Mouse (Mus musculus) frontal cortex, postnatal 25 days (tissue): Measurements from ENCODE around the gene Odf2l.

Experiments
- DNase-seq, 2 experiments: peaks; one replicate each; pipeline ENCODE4 v3.0.0; 2022; ENCODE audit warnings: low spot score in 2 of 2

The Odf2l gene

DNA sequence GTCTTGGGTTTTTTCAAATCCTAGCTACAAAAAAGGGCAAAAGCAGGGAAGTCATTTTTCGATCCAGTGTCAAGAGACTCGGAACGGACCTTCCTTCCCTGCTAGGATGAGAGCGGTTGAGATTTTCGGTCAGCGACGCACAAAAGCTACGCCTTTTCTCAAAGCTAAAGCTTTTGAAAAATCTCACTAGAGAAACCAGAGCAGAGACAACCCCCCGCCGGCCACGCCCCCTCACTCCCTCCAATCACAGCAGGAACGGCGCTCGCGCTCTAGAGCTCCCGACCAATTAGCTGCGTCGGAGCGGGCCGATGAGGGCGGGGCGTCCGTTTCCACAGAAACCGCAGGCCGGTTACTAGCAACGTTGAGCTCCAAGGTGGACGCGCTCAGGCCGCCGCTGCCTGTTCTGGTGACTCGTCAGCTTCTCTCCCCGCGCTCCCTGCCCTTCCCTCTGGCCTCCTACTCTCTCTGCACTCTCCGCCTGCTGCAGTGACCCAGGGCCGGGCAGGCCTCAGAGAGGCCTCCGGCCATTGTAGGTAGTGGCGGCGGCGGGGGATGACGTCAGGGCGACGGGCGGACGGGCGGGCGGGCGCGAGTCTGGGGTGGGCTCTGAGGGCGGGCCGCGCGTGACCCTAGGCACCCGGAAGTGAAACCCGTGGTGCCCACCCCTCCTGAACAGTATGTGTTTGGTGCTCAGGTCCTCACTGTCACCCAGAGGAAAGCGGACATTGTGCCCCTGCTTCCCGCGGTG is at the start of gene Odf2l:
Odf2l (plus strand) TSS at position 335 of the 748 bp plus-strand sequence.
- peak; percentile 97 to 98 for DNase-seq

DNA sequence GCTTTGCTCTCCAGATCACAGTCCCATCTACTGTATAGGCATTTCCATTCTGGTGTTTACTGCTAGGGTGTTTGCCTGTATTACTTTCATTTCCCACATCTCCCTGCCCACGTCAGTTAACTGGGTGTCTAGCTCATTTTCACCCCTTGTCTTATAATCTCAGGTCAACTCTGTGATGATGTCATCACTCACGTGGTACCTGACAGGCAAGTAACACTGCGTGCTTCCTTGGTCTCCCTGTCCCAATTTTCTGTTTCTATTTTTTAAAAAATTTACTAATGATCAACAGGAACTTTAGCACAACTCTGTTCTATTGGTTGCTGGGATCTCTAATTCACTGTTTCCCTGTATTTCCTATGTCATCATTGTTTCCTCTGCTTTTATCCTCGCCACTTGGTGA is 49.4 kb upstream of the Odf2l start:
- no peak for DNase-seq

DNA sequence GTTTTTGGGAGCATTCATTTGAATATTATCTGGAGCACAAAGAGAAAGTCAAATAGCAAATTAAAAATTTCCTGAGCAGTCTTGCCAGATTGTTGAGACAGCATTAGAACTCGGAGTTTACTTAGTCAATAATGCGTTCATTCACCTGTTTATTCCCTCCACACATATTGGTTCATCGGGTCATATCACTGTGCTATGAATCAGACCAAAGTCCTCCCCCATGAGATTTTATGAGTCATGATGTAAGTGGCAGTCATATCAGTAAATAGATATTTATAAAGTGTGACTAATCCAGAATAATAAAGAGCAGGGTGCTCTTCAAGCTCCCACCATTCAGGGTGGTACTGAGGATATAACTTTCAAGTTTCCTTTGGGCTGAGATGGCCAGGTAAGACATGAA is 46.0 kb upstream of the Odf2l start:
- DNase-seq: no peak

DNA sequence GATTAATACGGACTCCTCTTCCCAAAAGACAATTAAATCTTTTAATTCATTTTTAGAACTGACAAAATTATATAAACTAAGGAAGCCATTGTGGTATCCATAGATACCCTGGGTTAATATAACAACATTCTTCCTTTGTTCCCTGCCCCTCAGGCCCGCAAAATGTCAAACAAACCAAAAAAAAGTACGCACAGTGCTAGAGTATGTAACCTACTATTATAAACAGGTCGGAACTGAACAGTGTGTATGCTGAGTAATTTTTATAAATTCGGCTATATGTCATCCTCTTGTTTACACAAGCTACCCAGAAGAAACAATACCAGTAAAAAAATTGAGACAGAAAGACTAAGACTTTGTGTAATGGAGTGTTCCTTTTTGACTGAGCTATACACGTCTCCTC is 40.0 kb upstream of the Odf2l start:
- no peak for DNase-seq

DNA sequence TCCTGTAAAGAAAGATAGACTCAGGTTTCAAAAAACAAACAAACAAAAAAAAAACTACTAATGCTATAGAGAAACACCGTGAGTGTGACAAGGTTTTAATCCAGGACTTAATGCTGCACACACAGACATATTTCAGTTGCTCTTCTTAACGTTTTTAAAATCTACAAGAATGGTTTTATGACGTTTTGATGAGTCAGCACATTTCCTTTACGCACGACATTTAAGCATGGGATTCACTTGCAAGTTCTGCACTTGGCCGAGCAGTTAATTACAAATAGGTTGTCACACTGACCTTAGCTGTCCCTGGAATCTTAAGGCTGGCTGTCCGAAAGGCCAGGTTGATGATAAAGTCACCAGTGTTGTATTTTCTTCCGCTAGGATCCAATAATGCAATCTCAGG is 37.5 kb upstream of the Odf2l start:
- DNase-seq: no peak

DNA sequence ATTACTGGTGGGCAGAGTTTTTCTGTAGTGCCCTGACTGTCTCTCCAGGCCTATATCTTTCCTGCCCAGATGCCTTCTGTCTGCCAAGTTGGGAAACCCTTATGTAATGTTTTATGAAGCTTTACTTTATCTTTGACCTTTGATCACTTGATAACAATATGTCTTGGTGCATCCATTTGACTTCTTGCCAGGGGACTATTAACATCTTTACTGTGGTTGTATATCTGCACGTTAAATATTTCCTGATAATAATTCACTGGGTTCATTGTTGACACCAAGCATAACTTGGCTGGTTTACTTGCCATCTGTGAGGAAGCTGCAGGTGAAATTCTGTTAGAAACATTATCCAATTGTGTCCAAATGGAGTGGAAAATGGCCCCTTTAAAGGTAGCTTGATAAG is 35.3 kb upstream of the Odf2l start:
- no peak for DNase-seq

DNA sequence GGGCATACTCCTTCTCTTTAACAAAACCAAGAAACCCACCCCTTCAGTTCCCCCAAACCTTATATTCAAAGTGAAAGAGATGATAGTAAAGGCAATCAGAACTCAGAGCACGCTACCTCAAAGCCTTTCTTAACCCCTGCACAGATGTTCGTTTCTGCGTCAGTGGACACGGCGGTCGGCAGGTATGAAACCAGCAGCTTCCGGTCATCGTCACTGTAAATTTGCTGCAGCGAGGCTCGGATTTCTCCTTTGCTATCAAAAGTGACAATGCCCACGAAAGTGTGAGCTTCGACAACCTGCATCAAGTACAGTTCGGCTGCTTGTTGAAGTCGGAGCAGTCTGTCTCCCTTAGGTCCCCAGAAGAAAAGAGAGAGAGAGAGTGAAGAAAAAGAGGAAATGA is 32.2 kb upstream of the Odf2l start:
- no peak for DNase-seq

DNA sequence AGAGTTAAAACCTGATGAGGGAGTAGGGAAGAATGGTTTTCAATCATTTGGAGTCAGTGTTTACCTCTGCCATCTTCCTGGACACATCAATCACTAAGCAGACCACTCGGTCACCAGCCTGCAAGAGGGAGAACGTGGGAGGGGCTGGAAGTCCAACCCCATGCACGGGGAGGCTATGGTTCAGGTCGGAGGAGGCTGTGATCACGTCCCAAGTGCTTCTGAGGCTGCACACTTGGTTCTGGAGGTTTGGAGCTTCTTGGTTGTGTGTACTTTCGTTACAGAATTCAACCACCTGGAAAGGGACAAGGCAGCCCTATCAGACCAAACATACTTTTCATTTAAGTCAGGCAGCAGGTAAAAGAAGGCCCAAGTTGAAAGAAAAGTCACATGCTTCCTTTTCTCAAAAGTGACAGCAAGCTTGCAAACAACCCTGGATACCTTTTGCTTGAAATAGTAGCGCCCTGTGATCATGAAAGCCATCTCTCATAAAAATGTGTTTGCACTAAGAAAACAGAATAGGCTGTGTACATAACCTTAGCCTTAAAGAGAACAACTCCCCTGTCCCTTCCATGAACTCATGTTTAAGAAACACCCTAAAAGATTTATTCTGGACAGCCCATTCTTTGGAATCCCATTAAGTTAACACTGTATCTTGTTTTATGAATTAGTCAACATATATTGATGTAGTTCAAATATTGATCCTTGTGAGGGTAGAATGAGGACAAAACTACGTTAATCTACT is 30.4 kb upstream of the Odf2l start:
- DNase-seq: no peak

DNA sequence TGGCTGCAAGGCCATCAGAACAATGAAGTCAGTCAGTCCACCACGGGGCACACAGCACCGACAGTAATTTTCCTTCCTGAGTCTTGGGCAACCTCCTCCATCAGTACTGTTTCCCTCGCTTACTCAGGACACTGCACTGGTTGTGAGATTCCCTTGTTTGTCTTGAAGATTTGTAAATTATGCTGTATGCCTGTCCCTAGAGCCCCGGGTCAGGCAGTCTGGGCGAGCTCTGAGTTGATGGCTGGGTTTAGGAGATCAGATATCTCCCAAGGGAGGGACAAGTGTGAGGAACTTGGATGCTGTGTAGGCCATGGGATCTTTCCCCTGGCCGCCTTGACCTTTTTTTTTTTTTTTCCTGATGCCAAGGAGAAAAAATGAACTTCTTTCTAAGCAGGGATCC is 19.1 kb upstream of the Odf2l start, which contains the start of gene Clca2:
Clca2 (minus strand) TSS at position 153 of the 400 bp plus-strand sequence.
- DNase-seq: no peak

DNA sequence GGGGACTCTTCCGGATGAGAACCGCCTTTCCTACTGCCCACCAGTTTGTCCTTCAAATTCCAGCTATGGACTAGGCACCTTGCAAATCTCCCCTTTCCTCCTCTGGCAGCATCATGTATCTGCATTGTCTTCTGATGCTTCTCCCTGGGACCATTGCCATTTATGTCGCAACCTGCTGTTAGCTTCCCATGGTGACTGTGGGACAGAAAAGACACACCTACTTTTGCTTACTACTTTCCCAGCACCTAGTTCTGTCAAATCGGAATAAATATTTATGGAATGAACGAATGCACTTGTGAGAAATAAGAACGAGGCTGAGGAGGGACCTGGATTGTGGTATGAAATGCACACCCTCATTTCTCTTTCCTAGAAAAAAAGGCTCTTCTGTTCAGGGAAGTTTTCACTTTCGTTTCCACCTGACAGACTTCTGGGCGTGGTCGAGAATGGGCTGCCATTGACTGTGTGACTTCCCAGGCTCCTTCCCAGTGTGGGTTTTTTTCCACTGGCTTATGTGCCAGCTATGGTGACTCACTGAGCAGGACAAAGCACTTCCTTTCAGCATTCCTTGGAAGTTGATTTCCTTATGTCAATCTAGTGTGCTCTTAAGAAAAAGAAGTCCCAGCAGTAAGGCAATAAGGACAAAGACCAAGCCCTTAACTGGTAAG is 16.4 kb upstream of the Odf2l start:
- no peak for DNase-seq

DNA sequence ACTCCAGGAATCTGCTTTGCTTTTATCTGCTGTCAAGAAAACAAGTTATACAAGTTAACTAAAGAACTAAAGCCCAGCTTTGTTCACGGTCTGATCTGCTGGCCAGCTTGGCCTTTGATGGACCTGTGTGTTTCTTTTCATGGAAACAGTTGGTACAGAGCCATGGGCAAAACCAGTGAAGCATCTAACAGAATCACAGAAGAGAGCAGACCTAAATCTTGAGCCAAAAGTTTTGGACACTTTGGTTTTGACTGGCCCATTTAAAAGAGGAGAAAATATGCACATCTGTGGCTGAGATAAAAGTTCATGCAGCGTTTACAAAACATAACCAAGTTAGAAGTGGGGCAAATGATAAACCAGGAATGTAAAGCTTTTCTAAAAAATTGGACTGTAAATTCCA is 15.1 kb upstream of the Odf2l start:
- DNase-seq: no peak

DNA sequence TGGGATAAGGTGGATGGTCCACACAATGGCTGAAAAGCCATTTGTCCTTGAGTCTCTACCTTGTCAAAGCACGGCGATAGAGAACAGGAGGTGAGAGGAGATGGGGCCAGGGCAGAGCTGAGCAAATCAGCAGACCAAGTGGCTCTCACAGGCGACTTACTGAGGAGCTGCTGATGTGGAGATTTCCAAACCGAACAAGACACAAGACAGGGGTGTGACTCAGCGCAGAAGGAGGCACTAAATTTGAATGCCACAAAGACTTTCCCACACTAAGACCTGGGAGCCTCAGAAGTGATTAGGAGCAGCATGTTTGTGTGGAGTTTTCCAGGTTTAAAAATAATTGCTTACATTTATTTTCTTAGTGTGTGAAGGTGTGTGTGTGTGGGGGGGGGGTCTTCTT is 14.6 kb upstream of the Odf2l start:
- no peak for DNase-seq

DNA sequence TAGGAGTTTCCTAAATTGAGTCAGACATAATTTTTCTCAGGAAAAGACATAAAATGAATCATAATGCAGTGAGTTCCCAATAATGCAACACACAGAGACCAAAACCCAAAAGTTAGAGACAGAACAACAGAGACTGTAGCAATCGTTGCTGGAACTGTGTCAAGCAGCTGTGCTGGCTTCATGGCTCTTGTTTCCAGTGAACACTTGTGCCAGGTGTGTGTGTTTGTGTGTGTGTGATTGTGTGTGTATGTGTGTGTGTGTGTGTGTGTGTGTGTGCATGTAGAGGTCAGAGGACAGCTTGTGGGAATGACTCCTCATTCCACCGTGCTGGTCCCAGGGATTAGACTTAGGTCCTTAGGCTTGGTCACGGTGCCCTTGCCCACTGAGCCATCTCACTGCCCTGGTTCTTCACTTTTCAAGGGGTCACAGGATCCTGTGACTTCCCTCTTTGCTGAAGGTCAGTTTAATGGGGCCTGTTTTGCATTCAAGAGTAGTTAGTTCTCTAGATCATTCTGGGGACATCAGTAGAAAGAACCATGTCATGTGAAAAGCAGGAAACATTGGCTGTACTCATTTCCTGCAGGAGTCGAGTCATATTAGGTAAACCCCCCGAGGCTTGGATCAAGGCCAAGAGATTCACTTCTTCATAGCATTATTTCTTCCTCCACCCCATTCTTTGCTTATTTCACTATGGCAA is 13.2 kb upstream of the Odf2l start:
- no peak for DNase-seq

DNA sequence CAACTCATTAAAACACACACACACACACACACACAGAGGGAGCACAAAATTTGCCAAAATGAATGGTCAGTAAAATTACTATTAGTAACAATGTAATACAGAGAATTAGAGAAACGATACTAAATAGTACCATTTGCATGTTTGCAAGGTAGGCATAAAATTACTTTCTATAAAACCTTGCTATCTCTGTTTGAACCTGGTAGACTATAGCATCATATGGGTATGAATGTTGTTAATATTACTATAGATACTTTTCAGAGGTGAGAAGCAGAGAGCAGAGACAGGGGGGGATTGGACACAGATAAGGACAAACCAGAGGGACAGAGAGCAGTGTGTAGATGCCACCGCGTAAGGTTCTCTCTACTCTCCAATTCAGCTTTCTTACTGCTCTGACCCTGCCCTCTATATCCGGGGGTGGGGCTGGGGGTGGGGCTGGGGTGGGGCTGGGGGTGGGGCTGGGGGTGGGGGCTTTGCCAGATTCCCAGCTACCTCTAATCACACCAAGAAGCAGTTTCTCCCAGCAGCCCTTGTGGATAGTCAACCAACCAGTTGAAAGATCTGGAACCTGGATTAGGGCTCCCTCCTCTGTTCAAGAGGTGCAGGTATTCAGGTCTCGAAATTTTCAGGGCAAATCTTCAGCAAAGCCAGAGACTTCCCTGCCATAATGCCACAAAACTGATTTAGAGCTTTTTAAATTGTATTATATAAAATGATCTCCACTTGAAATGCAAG is 12.4 kb upstream of the Odf2l start:
- DNase-seq: no peak

DNA sequence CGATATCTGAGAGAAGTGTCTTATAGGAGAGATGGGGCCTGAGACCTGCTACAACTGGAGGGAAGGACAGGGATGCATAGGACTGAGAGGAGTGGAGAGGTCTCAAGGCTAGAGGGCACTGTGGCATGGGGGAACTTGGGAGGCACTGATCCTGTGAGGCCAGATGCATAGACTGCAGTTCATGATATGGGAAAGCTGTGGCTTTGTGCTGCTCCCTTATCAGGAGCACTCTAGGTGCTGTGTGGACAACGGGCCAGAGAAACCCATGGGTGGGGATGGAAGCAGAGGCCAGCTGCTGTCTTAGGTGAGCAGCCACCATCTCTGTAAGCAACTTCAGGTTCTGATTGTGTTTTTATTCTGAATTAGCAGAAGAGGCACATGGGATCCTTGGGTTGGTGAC is 3.2 kb upstream of the Odf2l start:
- no peak for DNase-seq

DNA sequence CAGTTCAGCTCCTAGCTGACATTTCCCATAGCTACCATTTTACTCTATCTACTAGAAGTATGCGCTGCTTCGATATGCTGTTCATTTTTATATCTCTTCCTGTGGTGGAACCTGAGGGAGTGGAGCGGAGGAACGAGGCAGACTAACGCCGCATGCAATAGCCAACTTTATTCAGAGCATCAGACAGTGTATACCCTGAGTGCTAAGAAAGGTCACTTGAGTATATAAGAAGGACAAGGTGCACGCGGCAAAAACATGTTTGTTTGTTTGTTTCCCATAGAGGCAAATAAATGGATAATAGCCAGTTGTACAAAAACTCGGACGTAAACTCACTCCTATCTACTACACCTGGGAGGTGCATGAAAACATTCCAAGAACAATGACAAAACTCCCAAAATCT is 751 bp upstream of the Odf2l start:
- no peak for DNase-seq

DNA sequence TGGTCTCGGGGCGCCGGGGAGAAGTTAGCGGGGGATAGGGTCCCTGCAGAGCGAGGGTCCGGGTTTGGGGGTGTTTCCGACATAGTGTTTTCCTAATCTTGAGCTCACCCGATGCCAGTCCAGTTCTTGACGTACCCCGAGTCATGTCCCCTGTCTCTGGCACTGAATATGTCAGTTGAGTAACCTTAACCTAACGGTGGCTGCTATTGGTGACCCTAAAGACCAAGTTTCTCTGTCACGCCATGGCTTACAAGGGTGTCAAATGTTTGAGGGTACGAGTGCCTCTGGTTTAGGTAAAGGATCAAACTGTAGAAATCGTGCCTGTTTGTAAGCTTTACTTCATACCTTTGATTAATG is 592 bp downstream of the Odf2l start:
- no peak for DNase-seq

DNA sequence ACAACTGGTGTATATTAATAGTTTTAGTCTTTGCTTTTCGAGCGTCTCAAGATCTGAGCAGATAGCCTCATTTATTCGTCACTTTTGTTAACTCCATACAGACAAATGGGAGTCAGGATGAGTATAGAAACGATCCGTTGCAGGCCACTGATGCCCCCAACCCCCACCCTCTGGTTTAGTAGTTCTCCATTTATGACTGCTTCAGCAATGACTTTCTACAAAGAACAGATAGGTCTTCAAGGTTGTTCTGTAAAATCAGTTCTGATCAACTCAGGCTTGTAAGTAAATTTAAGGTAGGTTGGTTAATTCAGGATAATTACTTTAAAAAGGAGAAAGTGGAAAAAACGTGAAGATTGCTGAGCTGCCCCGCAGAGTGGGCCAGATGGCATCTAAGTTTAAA is 1.0 kb downstream of the Odf2l start:
- DNase-seq: no peak

DNA sequence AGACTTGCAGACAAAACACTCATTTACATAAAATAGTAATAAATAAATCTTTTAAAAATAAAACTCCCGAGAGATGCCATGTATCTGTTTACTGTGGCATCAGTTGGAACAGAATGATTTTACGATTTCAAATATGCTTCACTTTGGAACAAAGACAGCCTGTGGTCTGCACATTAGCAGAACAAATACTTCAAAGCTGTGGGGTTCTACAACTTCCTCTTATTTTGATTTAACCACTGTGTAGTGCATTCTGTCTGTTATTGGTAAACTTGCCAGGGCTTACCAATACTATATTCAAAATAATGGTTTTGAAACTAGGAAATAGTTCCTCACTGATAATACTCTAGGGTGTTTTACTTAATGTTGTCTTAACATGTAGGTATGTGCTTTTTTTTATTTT is 8.2 kb downstream of the Odf2l start:
- no peak for DNase-seq

DNA sequence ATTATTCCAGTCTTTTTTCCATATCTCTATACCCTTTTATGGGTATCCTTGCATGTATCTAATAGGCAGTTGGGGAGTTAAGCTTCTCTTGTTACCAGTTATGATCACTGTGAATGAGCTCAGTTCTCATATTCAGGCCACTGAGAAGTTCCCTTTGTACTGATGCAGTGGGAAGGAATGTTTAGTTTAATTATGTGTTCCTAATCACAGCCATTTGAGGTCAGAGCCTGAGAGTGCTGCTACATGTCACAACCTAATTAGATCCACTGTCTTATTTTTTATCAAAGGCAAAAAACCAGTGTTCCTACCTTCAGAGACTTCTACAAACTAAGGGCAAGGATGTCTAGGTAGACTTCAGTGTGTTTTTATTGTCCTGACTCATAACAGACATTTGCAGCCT is 11.0 kb downstream of the Odf2l start:
- DNase-seq: no peak

DNA sequence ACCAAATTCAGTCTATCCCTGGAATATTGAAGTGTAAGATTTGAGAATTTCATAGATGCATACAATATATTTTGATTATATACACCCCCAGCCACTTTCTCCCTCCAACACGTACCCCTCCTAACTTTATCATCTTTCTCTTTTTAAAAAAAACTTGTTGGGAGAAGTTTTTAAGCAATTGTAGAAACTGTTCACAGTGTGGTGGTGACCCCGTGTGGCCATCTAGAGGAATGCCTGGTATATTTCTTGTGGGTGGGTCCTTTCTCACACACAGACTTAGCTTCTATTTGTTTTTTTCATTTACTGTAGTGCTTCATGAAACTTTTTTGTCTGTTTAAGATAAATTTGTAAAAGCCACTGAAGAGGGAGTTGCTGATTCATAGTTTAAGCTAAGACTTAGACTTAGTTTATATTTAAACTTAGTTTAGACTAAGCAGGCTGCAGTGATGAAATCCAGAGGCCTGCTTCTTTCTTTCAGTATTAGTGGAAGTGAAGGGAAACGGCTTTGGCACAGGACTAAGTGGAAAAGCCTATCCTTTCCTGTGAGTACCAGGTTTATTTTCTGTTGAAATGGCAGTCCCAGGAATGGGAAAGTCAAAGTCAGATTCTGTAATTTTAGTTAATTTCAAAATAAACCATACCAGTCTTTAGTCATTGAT is 13.0 kb downstream of the Odf2l start:
- no peak for DNase-seq
